Mouse (Mus musculus) cerebellum, postnatal 36 days (tissue): ENCODE data around the gene Prkn.
A peak's percentile ranks its signal among the peaks of the same experiment; 100 is the strongest.

Experiments
- DNase-seq, 2 experiments: peaks; one replicate each; pipeline ENCODE4 v3.0.0; 2021 to 2022; ENCODE audit warnings: mixed read lengths in 2 of 2

Gene Prkn

DNA sequence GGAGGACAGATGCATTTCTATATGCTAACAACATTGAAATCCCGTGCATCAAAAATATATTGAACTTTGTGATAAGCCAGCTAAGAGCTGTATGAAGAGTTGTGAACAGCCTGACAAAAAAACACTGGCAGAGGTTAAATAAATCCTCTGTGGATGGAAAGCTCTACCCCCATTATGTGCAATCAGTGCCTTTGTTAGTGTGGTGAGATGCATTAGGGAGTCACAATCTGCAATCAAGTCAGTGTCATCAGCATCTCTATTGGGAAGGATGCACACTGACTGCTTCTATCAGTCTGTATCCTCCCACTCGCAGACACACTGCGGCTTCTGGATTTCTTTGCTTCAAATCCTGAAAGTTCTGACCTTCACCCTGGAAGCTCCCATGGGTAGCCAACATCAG is 315.9 kb downstream of the Prkn start:
- no peak for DNase-seq

DNA sequence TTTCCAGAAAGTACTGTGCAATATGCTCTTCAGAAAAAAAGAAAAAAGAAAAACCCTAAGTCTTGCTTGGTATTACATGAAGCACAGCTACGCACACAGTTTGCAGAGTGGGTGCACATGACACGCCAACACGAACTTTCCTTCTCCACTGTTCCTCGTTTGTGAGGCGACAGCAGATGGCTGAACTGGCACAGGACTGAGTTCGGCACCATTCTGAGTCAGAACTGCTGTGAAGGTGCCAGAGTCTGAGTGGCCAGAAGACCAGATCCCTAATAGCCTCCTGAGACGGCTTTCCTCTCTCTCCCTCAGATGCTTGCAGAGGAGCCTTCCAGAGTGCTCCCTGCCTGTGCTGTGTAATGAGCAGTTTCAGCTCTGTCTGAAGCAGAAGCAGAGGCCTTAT is 317.4 kb downstream of the Prkn start:
- DNase-seq: peak; percentile 85 to 90

DNA sequence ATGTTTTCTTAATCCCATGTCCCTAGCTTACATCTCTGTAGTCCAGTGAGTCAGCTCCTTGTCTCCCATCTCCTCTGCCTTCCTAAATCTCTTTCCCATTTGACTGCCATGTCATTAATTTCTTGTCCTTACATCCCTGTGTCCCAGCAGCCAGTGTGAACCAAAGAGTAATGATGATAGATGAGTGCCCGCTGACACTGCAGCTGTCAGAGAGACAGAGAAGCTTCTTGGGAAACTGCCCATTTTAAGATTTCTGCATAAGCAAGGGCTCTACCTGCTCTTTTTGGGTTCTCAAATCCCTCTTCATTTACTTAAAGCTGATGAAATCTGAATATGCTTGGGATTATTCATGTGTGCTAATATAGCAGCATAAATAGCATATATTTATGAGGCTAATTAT is 321.3 kb downstream of the Prkn start:
- DNase-seq: peak in 1 of 2 experiments; percentile 35

DNA sequence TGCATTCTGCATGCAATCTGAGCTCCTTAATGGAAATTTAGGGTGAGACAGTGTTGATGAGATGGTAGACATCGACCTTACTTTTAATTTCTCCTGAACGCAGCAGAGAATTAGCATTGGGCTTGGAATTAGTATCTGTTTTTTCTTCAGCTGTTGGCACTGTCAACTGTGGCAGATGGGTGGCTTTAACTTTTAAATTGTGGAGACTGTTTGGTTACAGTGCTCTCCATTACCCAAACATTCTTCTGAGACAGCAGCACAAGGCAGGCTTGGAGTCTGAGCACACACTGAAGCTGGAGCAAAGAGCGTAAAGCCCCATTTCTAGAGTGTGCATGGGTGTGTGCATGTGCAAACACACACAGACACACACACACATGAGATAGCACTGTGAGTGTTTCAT is 322.6 kb downstream of the Prkn start:
- DNase-seq: no peak

DNA sequence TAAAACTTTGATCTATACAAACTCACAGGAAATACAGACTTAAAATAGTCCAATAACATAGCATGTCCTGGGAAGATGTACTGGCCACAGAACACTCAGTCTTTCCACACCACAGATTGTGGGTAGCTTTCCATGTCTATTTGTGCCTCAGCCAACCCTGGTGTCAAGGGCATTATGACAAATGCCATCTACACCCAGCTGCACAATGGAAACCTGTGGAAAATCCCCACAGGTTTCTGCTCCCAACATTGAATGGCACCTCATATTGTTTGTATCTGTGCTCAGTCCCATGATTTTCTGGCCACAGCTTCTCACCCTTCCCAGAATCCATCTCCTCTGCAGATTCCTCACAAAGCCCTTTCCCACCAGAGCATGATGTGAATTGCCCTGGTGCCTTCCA is 347.2 kb downstream of the Prkn start:
- DNase-seq: no peak

DNA sequence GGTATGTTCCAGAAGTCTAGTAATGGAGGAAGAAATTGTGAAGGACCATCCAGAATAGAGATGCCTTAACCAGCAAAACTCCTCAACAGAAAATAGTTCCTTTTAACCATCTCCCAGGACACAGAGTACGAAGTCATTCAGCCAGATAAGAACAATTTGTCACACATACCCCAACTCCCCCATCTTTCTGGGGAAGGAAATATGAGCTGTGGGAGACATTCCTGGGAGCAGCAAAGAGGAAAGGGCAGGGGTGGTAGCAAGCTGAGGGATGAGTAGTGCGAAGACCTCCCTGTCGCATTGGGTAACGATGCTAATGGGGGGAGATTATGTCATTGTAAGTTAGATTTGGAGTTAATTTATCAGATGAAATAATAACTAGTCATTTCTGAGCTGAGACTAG is 348.3 kb downstream of the Prkn start:
- DNase-seq: no peak

DNA sequence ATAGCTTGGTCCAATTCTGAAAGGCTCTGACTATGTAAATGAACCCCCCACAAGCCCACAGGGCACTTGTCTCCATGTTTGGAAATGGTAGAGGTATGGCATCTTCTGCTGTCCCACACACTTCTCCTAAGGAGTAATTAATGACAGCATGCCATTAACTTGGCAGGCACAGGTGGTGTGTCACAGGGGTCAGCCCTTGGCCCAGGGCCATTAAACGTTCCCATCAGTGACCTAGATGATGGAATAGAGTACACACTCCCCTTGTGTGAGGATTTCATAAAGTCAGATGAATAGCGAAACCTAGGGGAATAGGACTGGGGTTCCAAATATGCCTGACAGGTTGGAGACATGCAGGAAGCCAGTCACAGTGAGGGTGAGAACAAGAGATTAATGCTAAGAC is 350.1 kb downstream of the Prkn start:
- DNase-seq: peak in 1 of 2 experiments; percentile 16

DNA sequence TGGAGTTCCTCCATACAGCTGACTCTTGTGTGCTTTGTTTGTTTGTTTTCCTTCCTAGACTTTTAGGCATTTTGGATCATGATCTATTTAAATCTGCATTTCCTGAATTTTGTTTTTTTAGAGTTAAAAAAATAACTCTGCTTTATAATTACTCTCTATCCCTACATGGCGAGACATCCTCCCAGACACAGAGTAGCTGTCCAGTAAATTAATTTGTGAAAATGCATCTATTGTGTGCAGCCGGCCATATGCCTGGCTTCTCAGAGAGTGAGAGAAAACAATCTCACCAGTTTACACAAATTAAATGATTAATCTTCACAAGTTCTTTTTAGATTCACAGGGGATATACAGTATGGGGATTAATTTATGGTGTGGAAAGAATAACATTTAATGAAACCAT is 357.9 kb downstream of the Prkn start:
- DNase-seq: no peak

DNA sequence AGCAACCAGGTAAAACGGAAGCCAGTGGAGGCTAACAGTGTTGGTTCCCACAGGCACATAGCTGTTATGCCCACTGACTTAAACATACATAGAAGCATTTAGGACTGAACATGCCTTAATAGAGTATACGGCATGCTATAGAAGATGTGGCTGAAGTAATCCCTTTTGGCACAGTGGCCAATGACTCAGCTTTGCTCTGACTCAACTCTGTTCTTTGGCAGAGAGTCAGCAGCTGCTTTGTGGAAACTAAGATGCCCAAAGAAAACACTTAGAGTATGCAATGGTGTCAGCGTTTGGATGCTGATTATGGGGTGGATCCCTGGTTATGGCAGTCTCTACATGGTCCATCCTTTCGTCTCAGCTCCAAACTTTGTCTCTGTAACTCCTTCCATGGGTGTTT is 368.9 kb downstream of the Prkn start:
- DNase-seq: peak in 1 of 2 experiments; percentile 17

DNA sequence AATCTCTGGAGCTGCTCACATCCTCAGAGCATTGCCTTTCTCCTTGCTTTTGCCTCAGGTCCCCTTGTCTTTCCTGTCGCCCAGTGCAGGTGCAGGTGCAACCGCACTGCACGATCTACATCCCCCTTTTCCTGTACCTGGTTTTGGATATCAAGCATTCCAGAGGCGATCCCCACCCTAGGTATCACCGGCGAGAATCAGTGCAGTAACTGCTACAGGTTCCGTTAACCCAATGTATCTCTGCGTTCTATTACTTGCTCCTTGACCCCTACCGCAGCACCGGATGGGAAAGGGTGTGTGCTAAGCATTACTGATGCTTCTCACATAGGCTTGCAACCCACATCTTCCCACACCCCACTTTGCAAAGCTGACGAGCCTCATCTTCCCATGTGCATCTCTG is 370.8 kb downstream of the Prkn start:
- no peak for DNase-seq

DNA sequence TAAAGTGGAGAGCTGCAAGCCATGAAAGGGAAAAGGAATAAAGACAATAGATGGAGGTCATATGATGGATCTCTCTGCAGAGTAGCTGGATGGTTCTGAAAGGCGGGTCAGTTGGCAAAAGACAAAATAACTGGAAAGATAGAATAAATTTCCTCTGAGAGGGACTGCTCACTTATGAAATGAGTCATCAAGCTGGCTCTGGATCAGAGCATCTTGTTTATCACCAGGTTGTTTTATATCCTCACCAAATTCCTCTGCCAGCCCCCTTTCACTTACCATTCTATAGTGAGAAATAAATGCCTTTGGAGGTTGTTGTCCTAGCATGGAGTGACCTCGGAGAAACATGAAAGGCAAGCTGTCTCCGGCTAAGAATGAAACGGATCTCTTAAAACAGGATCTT is 371.4 kb downstream of the Prkn start:
- DNase-seq: no peak

DNA sequence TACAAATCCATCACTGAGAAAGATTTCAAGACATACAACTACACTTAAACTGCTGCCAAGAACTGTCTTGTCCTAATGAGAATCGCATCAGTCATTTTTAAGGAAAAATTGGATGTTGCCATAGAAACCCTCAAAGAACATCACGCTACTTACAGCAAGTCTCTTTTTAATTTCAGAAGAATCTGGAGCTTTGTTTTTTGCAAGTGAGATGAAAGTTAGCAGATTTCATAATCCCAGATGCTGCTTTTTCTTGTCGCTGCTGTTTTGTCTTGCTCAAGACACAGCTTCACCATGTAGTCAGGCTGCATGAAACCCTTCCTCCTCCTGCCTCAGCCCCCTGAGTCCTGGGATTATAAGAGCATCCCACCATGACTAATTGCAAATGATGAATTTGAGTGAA is 373.5 kb downstream of the Prkn start:
- no peak for DNase-seq

DNA sequence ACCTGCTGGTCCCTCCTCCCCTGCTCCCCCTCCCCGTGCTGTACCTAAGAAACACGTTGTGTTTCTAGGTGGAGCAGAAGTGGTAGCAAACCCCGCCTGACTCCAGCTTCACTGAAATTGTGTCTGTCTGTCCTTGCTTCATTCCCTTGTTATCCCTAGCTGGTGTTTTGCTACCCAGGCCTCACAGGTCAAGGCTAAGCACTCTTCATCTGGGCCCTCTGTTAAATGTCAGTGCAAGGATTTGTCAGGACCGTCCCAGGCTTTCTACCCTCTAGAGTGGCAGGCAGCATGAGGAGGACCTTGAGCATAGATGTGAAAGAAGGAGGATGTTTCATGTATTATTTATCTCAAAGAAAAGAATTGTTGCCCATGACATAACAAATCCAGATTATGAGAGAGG is 388.8 kb downstream of the Prkn start:
- no peak for DNase-seq

DNA sequence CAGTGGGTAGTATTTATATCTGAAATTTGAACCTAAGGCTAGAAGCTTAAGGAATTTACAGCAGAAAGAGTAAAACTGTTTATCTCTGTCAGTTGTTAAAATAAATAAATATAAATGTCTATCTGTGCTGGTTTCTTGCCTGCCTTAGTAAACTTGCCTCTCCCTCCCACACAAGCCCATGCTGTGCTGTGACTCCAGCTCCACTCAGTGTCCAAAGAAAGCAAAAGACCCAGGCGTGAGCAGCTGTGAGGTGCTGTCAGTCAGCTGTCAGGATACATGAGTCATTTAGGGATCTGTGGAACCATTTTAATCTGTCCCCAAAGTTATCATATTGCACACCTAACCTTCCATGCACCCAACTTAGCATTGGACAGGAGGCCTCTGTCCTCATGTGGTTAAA is 389.2 kb downstream of the Prkn start:
- DNase-seq: no peak

DNA sequence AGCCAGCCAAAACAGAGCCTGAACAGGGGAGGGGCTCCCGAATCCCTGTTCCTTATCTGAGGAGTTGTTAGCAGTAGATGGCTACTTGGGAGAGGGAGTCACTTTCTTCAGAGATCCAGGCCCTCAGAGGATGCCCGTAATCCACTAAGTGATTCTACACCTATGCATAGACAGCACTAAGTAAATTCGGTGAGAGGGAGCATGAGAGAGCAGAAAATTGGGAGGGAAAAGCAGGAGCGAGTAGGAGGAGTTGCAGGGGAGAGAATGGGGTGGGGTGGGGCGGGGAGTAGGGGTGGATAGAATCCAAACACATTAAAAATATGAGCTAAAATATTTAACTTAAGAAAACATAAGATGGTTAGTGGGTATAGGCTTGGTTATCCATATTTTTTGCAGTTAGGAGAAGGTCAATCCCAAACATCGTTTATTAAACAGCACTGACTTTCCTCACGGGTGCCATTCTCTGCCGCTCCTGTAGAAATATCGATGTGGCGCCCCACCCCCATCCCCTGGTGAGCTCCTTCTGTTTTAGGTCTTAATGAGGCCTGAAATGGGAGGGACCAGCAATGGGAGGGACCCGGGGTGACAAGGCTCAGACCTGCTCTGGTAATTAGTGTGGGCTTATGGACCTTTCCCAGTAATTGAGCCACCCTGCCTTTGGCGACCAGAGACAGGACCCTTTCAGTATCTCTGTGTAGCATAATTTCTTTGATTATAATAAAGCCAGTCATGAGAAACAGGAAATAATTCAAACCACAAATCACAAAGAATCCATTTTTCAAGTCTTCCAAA is 390.6 kb downstream of the Prkn start:
- no peak for DNase-seq

DNA sequence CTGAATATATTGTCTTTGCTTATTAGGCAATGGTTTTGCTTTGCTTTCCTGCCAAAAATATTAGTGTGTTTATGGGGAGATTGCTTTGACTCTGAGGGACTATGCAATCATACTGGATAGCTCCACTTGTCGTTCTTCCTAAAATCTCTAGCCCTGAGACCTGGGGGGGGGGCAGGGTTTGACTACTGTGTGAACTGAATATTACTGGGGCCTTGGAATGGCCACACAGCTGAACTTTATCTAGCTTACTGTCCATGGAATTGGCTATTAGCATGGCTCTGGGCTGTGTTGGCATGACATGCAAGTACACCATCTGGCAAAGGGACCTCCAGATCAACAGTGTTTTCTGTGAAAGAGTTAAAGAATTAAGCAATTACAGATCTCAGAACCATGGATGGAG is 395.1 kb downstream of the Prkn start:
- no peak for DNase-seq

DNA sequence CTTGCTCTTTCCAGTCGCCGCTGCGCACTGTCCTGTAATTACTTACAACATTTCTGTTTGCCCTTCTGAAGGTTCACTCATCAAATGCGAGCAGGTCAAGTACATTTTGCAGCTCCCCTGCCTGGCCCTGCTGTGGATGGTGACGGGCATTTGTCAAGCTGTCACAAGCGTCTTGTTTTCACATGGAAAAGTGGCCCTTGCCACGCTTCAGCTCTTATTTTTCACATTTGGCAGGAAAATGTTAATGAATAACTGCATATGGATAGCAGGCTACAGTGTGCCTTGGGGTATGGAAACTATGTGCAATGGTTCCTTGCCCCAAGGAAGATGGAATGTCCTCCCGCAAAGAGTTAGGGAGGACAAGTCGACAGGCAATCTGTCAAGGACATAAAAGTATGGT is 404.9 kb downstream of the Prkn start:
- no peak for DNase-seq

DNA sequence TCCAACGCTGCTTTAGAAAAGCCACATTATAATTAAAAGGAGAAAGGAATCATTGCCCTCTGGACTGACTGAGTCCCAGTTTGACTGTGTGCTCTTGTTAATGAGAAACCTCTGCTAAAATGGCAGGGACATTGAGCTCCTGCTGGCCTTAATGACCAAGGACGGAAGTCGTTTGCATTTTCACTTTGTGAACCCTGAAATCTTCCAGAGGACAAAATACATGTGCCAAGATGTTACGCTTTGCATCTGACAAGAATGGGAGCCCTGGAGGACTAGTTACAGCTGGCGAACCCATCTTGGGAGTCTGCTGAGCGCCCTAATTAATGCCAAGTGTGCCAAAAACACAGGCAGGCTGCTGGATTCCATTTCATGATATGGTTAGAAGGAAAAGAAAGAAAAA is 409.0 kb downstream of the Prkn start:
- no peak for DNase-seq

DNA sequence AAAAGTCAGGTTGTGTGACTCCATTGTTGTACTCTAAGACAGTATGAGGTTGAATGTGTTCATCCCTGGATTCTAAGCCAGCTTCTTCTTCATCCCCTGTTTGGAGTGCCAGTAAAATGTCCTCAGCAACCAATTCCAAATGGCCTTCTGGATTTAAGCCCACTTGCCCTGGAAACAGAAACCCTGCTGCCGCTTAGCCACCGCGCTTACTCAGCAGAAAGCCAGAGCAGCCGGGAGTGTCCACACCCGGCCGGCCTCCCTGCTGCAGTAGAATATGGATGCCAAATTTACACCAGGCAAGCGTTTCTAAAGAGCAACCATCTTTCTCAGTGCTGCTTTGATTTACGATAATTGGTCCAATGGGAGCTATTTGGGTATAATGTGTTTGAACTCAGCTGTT is 420.5 kb downstream of the Prkn start:
- DNase-seq: peak; percentile 60 to 64

DNA sequence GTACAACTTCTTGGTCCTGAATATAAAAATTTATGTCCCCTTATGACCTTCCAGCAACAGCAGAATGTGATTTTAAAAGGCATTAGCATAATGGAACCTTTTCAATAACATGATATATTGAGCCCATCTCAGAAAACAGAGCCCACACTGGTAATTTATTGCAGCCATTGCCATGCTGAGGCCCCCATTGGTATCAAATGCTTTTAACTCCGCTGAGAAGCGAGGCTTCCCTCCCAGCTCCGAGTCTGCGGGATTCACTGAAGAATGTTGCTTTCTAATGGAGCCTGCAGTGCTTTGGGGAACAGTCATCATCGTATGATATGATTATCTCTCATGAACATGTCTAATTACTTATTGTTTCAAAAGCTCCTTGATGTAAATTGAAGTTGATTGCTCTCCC is 421.5 kb downstream of the Prkn start:
- no peak for DNase-seq

DNA sequence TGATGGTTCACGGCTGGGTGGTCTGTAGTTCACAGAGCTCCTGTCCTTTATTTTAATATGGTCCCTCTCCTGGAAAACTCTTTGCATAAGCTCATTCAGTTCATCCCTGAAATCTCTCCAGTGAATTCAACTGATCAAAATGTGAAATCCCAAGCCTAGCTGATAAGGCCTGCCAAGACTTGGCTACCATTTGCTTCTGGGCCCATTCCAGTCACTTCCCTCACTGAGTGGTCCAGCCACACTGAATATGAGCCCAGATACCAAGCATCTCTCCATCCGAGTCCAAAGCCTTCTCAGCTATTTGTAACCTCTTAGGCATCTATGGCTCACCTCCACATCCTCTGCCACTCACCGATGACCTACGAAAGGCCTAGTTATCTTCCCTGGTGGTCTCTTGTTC is 427.8 kb downstream of the Prkn start:
- no peak for DNase-seq

DNA sequence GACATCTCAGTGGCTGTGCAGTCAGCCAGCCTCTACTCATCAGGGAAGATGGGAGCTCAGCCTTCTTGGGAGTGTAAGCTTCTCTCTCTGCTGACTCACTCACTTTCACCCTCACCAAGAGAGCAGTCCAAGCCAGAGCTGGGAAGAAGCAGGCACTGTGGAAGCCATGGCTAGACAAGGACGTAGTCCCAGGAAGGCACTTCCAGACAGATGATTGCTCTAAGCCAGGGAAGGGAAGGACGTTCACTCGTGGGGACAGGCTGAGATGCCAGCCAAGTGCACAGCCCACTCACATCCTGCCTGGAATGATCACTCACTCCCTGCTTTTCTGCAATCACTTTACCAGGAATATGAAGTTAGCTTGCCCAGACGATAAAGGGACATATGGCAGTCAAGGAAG is 430.0 kb downstream of the Prkn start:
- no peak for DNase-seq

DNA sequence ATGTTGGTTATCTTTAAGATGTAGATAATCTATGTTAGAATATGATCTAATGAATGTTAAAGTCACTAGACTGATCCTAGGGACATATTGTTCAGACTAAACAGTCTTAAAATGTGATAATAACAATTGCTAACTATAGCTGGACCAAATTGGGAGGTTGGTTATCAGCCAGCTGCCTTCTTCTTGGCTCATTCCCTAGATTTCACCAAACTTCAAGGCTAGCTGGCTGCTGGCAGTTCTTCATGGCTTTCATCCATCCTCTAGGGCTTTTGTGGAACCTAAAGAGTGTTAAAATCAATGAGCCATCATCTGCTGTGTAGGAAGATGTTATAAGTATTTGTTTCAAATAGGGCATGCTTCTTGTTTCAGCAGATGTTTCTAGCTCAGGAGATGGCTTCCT is 431.7 kb downstream of the Prkn start:
- DNase-seq: no peak

DNA sequence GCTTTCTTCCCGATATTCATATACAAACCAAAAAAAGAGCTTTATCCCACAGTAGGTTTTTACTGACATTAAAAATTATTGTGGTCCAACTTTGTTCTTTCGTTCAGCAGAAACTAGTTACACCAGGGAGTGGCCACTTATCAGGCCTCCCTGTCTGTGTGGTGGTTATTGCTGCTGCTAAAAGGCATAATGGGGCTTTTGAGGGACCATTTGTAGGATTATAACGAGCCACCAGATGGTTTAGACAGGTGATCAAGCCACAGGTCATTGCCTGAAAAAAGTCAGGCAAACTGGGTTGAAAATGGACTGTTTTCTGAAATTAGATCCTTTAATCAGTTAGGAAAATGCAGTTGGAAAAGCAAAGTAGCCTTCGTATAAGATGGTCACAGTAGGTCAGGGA is 444.1 kb downstream of the Prkn start:
- DNase-seq: peak in 1 of 2 experiments; percentile 17

DNA sequence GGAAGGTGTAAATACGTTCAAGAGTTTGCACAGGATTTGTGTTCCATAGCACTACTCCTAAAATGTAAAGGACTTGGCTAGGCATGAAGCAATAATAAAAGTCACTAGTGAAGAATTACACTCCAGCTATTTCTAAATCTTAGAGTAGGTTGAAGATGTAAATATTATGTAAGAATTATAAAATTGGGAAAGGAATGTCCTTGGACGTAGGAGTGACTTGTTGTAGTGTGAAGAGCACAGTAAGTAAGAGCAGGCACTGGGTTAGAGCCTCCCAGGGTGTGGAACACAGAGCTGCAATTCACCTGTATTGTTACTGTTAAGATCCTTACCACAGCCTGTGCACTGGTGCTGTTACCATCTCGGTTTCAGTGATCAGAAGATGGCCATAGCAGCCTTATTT is 450.0 kb downstream of the Prkn start:
- DNase-seq: no peak
